Mouse (Mus musculus): Measurements from ENCODE around the gene Rreb1. TPM values are rescaled to one million over a fixed set of nuclear protein-coding genes. Genes with fewer than 3 reads are reported as not detected.

Rreb1 gene
- total RNA-seq, 2 experiments from 2014 or later = 16.1 to 22.5 TPM

DNA sequence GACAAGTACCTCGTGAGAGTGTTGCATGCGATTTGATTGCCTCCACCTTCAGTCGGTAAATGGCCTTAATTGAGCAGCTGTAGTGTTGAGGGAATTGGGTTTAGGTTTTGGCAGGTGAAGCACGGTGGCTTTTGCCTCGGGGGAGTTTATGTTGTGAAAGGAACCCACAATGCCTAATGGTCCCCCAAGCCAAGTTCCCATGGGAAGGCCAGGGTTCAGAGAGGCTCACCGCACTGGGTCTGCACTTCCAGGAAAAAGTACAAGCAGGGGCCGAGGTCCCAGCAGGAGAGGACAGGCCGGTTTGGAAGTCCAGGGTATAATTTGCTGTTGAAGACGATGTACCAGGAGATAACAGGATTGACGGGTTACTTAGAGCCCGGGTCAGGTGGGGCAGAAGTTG is 68.3 kb downstream of the Rreb1 start:
- intact Hi-C loops (cut with DNase I) = no loop called here
- no peak for DNase-seq

DNA sequence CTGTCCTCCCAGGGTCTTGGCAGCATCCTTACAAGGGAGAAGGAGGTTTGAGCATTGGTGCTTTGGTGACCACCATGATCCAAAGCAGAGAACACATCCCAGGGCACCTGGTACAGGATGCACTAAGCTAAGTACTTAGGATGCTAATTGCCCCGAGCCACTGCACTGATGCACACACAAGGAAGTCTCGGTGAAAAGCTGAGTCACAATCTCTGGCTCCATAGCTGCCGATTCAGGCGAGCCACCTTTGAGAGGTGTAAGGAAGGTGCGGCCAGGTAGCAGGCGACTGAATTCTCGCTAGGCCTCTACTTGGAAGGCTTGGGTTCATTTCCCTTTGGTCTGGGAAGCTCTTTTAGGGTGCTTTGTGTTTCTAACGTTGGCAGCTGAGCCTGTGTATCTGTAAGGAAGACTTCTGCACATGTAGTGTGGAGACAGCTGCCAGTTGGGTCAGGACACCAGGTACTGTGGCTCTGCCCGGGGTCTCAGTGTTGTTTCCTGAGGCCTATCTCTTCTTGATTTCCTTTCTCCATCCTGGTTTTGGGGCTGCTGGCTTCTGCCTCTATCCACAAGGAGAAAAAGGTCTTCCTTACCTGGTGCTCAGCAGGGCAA is 68.9 kb downstream of the Rreb1 start:
- no peak for DNase-seq
- intact Hi-C loops (cut with DNase I) = no loop called here

DNA sequence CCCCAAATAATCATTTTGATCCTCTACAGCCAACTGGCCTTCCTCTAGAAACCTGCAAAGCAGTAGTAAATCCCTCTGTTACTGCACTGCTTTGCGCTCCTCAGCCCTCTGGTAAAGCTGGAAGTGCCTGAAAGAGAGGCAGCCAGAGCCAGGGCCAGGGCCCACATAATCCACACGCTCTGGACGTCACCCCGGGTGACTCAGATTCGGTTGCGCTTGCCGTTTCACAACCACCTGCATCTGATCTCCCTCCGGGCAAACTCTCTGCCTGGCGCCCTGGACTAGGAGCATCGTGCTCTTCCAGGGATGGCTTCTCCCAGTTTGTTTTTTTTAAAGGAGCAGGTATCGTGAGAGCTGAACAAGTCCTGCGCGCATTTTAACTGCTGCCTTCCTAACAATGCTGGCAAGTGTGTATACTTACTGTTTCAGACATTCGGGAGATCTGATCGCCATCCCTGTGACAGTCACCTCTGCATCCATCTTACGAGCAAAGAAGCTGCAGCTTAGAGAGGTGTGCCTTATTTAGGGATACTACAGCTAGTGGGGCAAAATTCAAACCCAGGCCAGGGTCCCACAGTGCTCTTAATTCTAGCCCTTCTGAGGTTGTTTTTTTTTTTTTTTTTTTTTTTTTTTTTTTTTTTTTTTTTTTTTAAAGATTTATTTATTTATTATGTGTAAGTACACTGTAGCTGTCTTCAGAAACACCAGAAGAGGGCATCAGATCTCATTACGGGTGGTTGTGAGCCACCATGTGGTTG is 69.6 kb downstream of the Rreb1 start:
- peak; percentile 73 to 77 for DNase-seq
- intact Hi-C loops (cut with DNase I) = no loop called here

DNA sequence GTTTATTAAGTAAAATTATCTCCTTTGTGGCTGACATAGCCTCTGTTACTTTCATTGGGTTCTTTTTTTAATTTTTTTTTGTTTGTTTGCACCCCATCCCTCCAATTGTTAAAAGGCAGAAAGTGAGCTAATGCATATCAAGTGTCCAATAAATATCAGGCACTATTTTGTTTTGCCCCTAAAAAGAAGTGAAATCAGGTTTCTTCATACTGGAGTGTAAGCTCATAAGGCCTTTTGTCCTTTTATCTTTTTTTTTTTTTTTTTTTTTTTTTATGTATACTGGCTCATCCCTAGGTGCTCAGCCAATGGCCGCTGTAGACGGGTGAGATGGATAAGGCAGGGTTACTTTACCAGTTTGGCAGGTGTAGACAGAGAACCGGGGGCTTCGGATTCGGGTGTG is 70.2 kb downstream of the Rreb1 start:
- intact Hi-C loops (cut with DNase I) = no loop called here

DNA sequence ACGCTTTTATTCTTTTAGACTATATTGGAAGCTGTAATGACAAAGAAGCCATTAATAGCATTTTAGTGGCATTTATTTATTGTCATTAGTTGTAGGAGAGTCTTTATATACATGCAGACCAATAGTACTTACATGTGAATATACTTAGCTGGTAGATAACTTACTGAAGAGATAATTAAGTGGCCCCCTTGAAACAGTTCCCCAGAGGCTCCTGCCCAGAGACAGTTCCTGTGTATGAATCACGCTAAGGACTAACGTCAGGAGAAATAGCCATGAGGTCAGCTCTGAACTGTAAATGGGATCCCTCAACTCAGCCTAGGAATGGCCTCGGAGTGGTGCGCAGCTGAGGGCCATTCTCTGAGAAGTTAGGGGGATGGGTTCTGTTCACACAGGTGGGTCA is 73.4 kb downstream of the Rreb1 start:
- intact Hi-C loops (cut with DNase I) = no loop called here
- DNase-seq = no peak

More for the DNA sequence above, 70.2 kb downstream of the Rreb1 start:
- DNase-seq = no peak

DNA sequence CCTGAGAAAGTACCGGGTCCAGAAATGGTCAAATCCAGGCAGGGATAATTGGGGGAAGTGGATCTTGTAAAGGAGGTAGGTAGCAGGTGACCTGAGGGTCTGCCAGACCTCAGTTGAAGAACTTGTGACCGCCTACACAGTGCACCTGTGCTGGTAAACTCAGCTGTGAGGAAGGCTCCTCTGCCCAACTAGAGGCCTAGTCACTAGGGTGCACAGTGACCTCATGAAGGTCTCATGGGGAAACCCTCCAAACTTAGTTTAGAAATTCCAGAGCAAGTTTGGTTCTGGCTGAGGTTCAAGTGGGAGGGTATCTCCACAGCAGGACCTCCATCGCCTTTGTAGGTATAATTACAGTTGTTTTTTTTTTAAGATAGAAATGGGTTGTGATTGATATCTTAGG is 74.7 kb downstream of the Rreb1 start:
- intact Hi-C loops (cut with DNase I) = no loop called here
- no peak for DNase-seq

DNA sequence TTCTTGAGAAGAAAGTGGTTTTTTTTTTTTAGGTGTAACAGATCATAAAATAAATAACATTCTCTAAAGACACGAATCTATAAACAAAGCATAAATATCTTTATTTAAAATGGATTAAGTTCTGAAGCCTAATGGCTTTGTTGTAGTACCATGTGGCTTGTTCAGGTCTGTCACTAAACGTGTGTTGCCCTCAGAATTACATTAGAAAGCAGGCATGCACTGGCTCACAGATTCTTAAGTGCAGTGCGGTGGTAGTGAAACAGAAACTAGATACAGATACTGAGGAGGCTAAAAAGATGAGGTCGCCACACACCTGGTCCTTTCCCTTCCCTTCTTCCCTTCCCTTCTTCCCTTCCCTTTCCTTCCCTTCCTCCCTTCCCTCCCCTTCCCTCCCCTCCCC is 75.2 kb downstream of the Rreb1 start:
- intact Hi-C loops (cut with DNase I) = no loop called here
- no peak for DNase-seq

DNA sequence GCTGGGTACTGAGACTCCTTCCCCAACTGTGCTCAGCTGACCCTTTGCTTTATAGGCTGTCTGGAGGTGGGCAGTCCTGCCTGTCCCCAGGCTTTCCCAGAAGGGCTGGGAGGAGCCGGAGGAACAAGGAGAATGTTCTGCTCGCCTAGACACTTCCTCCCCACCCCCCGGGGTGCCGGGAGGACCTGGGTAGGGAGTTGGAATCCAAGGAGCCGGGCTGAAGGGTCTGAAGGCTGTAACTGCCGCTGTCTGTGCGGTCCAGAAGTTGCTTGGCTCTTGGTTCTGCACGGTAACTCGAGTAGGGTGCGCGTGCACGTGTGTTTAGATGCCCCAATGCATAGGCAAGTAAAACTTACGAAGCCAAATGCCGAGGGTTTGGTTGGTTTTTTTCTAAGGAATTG is 75.8 kb downstream of the Rreb1 start:
- intact Hi-C loops (cut with DNase I) = no loop called here
- peak; percentile 48 to 56 for DNase-seq

DNA sequence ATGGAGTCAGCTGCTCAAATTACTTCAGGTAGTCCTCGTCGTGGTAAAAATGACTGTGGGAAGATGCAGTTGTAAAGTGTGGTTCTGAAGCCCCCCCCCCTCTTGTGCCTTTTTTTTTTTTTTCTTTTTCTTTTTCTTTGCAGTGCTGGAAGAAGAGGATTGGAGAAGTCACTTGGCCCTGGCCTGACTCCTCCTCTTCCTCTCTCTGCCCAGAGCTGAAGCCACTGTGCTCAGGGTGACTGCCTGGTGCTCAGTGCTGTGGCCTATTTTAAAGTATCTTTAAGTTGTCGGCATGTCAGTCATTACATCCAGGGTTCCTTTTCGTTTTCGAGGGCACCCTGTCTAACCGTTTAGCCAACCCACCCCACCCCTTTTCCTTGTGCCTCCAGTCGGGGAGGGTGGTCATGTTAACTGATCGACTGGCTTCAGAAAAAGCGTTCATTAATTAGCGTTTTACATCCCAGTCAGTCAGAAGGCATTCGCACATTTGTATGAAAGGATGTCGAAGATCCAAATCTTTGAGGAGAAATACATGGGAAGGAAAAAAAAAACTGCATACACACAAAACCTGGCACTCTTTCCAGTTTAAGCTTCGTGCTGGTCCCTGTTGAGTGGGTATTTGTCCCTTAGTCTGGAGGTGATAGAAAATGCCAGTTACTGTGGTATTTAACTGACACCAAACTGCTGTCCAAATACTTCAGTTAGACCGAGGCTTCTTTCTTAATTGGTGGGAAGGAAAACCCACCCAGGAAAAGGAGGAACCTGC is 76.4 kb downstream of the Rreb1 start:
- intact Hi-C loops (cut with DNase I) = no loop called here
- DNase-seq = no peak

DNA sequence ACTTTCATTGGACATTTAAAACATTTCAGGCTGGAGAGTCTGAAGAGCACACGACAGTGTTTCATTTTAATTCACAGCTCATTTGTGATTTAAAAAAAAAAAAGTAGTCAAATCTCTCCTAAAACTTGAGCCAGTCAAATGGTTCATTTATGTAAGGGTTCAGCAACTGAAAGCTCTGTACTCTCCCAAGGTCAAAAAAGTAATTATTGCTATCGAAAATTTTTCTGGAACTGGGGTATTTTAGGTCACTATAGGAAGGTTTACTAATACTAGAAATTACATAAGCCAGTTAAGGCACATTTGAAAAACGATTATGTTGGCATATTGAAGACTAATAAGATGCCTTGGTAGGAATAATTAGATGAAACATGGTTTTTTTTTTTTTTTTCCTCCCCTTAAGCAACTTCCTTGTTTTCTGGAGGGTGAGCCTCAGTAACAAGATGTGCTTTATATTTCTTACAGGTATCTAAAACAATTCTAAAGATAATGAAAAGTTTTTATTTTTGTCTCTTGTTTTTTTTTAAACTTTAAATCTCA is 77.1 kb downstream of the Rreb1 start:
- DNase-seq = no peak
- intact Hi-C loops (cut with DNase I) = no loop called here

DNA sequence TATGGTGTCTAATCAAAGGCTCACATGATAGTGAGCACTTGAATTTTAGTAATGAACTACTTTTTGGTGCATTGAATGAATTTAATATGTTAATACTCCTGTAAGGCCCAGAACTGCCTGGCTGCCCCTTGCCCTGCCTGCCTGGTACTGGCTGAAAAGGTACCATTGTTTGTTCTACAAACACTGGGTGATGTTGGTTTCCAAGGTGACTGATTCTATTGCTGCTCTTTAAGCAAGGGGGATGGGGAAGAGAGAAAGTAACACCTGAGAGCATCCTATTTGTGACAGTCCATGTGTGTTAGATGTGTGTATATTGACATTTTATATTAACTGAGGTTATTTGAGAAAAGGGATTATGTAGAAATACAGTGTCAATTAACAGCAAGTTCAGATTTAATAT is 77.6 kb downstream of the Rreb1 start:
- intact Hi-C loops (cut with DNase I) = no loop called here
- no peak for DNase-seq

DNA sequence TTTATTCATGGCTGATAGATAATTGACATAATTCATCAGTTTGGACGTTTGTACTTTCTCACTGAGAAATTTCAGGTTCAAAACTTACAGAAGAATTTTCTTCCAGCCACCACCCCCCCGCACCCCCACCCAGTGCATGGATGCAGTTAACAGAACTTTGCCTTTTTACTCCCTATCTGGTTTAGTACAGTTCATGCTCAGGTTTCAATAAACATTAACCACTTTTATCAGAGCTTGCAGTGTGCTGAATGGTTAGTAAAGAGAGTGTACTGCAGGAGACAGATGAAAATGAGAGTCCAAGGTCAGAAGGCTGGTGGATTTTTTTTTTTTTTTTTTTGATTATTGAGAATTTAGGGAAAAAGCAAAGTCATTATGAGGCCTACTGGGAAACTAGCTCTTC is 78.3 kb downstream of the Rreb1 start:
- DNase-seq = no peak
- intact Hi-C loops (cut with DNase I) = no loop called here

DNA sequence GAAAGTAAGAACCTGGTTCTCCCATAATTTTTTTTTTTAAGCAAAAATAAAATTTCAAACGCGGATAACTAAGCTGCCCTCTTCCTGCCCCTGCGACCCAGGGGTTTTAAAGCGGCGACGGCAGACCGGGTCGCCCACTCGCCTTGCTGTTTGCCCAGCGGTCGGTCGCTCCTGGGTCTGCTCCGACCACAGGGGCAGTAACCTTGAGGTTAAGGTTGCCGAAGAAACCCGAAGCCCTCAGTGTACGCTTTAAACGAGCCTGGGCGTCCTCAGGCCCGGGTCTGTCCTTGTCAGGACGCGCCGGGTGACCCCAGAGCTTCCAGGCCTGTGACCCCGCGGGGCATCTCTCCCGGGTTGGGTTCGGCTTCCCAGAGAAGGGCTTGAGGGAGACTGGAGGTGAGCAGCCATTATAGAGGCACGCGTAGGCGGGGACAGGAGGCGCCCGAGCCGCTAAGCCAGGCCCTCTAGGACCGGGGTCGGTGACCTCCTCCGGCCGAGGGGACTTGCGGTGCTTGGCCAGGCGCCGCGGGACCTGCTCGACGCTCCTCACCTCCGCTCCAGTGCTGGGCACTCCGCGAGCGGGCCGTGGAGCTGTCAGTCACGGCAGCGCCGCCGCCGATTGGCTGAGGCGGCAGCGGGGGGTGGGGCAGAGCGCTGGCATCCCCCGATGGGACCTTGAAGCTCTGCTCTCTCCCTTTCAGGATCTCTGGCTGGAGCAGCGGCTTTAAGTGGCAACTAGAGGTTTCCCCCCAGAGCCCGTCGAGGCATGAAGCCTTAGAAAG is 79.3 kb downstream of the Rreb1 start:
- intact Hi-C loops (cut with DNase I) = no loop called here
- DNase-seq = peak; percentile 87 to 92

DNA sequence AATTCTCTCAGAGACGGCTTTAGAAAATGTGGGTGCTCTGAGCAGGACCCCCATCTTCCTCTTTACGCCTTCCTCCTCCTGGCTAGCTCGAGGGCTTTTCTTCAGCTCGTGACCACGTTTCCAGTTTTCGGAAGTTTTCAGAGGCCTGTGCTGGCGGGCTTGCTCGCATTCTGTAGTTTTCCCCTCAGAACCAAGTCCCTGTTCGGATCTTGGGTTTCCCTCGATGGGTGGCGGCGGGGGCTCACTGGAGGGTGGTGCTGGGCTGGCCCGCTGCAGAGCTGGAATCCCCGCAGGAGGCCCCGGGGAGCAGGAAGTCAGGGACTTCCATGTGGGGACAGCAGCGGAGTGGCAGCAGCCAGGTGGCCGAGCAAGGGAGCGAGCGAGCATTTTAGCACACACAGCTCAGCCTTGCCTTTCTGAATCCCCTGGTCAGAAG is 79.9 kb downstream of the Rreb1 start:
- DNase-seq = no peak
- intact Hi-C loops (cut with DNase I) = no loop called here

DNA sequence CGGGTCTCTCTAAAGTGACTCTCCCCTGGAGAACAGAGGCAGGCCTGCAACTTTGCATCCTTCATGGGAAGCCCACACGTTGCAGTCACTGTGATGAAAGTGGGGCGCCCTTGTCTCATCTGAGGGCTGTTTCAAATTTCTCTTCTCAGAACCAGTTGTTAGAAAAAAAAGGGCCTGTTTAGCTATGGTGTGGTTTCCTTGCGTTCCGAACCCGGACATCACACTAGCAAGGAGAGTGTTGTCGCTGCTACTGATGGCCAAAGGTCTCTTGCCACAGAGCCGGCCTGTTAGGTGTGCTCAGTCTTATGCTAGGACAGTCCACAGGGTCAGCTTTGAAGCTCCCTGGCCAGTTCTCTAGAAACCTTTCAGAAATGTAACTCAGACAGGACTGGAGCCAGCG is 80.3 kb downstream of the Rreb1 start:
- intact Hi-C loops (cut with DNase I) = no loop called here
- DNase-seq = no peak

DNA sequence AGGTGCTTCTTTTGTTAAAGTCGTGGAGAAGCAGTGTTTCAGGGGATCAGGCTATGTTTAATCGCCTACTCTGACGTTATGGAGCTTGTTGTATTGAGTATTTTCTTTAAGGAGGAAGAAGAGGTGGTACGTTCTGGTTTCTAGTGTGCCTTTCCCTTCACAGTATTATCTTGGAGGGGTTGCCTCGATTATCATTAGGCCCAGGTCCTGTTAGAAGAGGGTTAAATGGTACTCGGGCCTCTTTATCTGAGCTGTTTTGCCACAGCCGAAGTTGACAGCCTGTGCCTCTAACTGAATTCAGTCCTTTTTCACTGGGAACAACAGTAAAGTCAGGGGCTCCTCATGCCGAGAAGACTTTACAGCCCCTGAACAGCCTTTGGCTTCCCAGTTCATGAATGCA is 81.6 kb downstream of the Rreb1 start:
- DNase-seq = no peak
- intact Hi-C loops (cut with DNase I) = no loop called here

DNA sequence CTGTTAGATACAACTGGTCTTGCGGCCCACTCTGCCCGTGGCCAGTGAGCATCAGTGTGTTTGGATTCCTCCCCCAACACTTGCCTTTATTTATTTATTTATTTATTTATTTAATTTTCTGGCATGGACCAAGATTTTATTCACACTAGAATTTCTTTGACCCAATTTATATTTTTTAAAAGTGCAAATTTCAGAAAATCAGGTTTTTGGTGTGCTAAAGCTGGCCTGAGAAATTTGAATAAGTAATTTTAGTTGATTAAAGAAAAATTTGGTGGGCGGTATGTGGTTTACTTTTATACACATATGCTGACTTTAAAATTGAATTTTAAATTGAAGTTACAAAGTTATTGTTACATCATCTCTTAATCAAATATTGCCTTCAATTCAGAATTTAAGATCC is 82.0 kb downstream of the Rreb1 start:
- DNase-seq = no peak
- intact Hi-C loops (cut with DNase I) = no loop called here

DNA sequence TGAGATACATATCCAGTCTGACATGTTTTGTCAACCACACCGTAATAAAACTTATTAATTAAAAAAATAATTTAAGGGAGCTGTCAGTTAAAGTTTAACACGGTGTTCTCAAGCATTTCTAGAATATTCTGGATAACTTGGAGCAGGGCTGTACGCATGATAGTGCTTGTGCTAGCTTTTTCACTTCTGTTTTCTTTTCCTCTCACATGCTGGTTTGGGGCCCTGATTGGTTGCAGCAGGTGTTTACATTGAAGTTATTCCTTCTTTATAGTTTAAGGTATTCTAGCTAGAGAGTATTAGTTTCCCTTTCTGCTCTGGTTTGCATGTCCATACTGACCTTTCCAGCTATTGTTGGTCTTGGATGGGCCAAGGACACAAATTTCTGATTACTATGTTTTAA is 82.6 kb downstream of the Rreb1 start:
- no peak for DNase-seq
- intact Hi-C loops (cut with DNase I) = no loop called here

DNA sequence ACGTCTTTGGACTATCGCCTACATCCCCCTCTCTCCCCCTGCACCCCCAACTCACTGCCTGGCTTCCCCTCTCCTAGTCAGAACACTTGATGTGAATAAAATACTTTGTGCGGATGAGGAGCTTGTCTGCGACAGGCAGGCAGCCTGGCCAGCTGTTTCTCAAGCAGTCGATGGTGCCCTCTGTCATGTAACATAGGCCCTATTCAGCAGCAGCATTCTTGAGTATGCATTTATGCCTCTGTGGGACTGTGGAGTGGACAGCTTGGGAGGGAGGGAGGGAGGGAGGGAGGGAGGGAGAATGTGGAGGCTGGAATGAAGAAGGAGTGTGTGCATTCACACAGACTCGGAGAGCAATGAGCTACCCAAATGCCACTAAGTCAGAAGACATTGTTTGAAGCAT is 84.3 kb downstream of the Rreb1 start:
- intact Hi-C loops (cut with DNase I) = no loop called here

DNA sequence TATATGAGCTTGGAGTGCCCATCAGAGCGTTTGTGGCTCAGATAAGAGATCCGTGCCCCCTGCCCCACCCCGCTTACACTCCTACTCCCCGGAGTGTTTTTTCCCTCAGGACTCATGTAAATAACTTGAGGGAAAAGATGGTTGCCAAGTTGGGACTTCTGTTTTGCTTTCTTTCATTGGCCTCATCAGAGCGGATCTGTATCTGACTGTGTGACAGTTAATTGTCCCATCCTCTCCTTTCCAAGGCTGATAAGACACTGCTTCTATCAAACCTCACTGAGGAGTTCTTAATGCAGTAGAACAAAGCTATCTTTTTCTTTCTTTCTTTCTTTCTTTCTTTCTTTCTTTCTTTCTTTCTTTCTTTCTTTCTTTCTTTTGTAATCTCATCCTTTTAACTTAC is 85.4 kb downstream of the Rreb1 start:
- intact Hi-C loops (cut with DNase I) = no loop called here
- no peak for DNase-seq

More for the DNA sequence above, 84.3 kb downstream of the Rreb1 start:
- no peak for DNase-seq

DNA sequence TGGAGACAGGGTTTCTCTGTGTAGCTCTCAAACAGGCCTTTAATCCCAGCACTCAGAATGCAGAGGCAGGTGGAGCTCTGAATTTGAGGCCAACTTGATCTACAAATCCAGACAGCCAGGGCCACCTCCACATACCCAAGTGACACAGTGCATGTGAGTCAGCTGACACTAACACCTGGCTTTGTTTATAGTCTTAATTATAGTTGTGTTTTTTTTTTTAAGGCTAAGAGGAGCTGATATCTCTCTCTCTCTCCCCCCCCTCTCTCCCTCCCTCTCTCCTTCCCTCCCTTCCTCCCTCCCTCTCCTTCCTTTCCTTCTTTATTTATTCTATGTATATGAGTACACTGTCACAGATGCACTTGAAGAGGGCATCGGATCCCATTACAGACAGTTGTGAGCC is 86.5 kb downstream of the Rreb1 start:
- intact Hi-C loops (cut with DNase I) = no loop called here
- no peak for DNase-seq

Measured in gastrocnemius, postnatal 36 days (tissue).